Mouse (Mus musculus): Measurements from ENCODE around the gene Prss41.

DNA sequence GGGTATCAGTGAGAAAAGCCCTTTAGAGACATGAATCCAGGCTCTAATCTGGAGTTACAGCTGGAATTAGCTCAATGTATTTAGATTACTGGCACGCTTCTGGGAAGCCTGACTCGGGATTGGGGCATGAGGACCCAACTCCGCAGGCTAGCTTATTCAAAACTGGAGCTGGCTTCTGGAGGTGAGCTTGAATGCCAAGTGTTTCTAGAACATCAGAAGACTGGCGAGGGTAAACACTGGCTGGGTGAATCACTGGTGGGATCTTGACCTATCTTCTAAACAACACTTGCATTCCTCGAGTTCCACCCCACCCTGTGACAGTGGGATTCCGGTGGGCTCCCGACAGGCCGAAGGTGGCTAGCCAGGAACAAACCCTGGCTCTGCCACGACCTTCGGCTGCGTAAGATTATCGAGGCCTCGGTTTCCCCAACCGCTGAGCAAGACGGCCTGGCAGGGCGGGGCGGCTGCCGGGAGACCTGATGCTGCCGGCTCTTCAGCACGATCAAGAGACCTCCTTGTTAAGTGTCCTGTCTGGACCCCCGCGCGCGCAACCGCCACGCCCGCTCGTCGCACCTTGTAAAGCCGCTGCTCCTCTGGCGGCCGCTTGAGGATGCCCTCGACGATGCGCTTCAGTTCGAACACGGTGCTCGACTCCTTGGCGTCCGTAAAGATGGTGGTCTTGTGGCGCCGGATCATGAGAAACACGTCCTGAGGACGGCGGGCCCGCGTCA is 15.5 kb downstream of the Prss41 start:
- TF ChIP-seq MYOD1 (IDR thresholded peaks at IDR 0.05; ENCODE audit: control insufficient read depth, insufficient read length, low read depth) (no peak), CTCF (IDR thresholded peaks at IDR 0.05; ENCODE audit: control insufficient read depth, insufficient read depth, insufficient read length) (no peak), CEBPB (IDR thresholded peaks at IDR 0.05; ENCODE audit: low read depth) (no peak), USF1 (IDR thresholded peaks at IDR 0.05; ENCODE audit: low read depth) (no peak), MAX (IDR thresholded peaks at IDR 0.05) (no peak), MYOG (IDR thresholded peaks at IDR 0.05; ENCODE audit: control insufficient read depth, extremely low read depth, insufficient read length) (no peak), FOSL1 (IDR thresholded peaks at IDR 0.05; ENCODE audit: insufficient read depth, low read length, poor library complexity, severe bottlenecking) (no peak)

Data from C2C12 (cell line).